Mouse (Mus musculus): ENCODE measurements around the gene Anxa4. TPM values are rescaled to one million over a fixed set of nuclear protein-coding genes. Genes with fewer than 3 reads are reported as not detected.

Anxa4 gene
- polyA plus RNA-seq, 1 experiment from 2014 or later: 149 TPM

DNA sequence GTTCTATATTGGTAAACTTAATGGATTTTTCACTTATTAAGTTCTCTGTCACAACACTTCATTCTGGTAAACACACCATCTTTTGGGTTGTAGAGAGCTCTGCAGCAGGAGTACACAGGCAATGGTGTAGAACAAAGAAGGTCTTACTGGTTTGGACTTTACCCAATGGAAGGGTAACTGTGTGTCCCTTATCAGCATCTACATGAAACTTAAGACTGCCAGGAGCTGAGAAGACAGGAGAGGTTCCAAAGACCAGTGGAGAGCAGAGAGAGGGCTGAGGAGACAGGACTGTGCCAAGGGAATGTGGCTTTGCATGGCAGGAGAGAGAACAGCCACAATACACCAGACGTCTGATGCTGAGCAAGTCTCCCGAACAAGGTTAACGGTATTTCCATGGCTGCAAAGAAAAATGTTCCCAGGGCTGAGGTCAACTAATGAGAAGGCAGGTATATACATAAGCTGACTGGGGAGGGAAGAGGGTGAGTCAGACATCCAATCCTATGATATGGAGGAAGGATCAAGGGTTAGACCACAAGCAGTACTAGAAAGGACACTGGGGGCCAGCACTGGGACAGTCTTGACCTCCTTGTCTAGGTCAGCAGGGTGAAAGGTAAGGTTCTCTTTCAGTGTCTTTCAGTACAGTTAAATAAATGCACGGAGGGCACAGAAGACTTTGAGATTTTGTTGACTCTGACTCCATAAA lies 85.2 kb downstream of the Anxa4 start:
- no peak for ATAC-seq (ENCODE audit: low read depth)
- H3K4me1 ChIP-seq (replicated peaks; ENCODE audit: control insufficient read depth, insufficient read depth, low read length): no peaks in the 10 kb centered on the region
- no peaks in the 10 kb centered on the region for H3K27me3 ChIP-seq (ENCODE audit: control insufficient read depth, insufficient read depth, low read depth, low read length)
- no peak overlapping the region for H3K4me3 ChIP-seq (ENCODE audit: low read length)
- no peak overlapping the region for H3K27ac ChIP-seq (ENCODE audit: low read length)
- no peak overlapping the region for H3K9ac ChIP-seq (ENCODE audit: low read length)
- 0 out of 2 replicates have a peak, but pooled peaks cover 2% of the 10 kb centered on the region for H3K36me3 ChIP-seq (ENCODE audit: control insufficient read depth, insufficient read depth, low read length)
- no peak overlapping the region for H3K4me2 ChIP-seq (ENCODE audit: low read depth, low read length)
- no peaks in the 10 kb centered on the region for H3K9me3 ChIP-seq (ENCODE audit: control insufficient read depth, low read length)
- WGBS: 79% methylated on average over 4 of the region's 4 CpGs

DNA sequence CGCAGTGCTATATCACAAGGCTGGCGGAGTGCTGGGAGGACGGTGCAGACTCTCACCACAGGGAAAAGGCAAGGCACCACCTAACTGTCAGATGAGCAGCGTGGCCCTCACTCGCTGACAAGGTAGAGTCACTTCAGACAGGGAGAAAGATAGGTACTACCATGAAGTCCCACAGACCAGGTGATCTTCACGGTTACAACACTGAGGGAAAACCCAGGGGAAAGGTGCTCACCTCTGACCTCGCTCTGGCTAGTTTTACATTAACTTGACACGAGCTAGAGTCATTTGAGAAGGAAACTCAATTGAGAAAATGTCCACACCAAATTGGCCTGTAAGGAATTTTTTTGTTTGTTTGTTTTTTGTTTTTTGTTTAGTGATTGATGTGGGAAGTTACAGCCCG lies 90.8 kb downstream of the Anxa4 start:
- Histone ChIP-seq H3K36me3 (ENCODE audit: control insufficient read depth, insufficient read depth, low read length) (peaks cover 14% of the 10 kb centered on the region; the same call in 1 of the 2 replicates), H3K4me1 (replicated peaks; ENCODE audit: control insufficient read depth, insufficient read depth, low read length) (no peaks in the 10 kb centered on the region), H3K27ac (ENCODE audit: low read length) (no peak overlapping the region), H3K4me2 (ENCODE audit: low read depth, low read length) (no peak overlapping the region), H3K9me3 (ENCODE audit: control insufficient read depth, low read length) (no peaks in the 10 kb centered on the region), H3K27me3 (ENCODE audit: control insufficient read depth, insufficient read depth, low read depth, low read length) (no peaks in the 10 kb centered on the region), H3K9ac (ENCODE audit: low read length) (no peak overlapping the region), H3K4me3 (ENCODE audit: low read length) (no peak overlapping the region)
- WGBS: 85% methylated on average over 9 of the region's 9 CpGs
- no peak for ATAC-seq (ENCODE audit: low read depth)

DNA sequence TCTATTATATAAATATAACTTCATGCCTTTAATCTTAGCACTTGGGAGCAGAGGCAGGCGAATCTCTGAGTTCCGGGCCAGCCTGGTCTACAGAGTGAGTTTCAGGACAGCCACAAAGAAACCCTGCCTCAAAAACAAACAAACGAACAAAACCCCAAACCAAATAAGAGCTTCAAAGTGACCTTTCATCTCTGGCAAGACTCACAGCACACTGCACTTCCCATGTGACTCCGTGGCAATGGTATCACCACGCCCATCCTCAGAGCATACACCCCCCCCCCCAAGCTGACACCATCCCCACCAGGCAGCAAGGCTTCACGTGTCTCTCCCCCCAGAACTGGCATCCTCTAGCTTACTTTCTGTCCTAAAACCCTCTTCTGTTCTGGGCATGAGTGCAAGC lies 95.5 kb downstream of the Anxa4 start:
- H3K4me1 ChIP-seq (replicated peaks; ENCODE audit: control insufficient read depth, insufficient read depth, low read length): no peaks in the 10 kb centered on the region
- WGBS: 80% methylated on average over 6 of the region's 6 CpGs
- peaks cover 17% of the 10 kb centered on the region; the same call in 1 of the 2 replicates for H3K36me3 ChIP-seq (ENCODE audit: control insufficient read depth, insufficient read depth, low read length)

DNA sequence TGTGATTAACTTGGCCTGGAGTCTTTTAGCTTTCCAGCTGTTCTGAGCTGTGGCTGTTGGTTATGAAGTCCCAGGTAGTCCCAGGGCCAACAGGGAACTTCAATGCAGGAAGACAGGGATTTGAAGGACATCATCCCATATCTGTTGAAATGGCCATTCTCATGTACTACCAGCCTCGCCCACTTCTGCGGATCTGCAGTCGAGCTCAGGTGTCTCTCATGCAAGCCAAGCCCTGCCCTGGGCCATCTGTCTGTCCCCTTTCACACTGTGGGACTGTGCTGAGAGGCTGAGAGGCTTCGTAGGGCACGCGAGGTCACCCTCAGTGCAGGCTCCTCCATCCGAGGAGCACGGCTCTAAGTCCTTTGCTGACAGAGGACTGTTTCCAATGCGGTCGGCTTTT lies 97.2 kb downstream of the Anxa4 start:
- H3K9me3 ChIP-seq (ENCODE audit: control insufficient read depth, low read length): no peaks in the 10 kb centered on the region
- no peak overlapping the region for H3K27ac ChIP-seq (ENCODE audit: low read length)
- H3K27me3 ChIP-seq (ENCODE audit: control insufficient read depth, insufficient read depth, low read depth, low read length): no peaks in the 10 kb centered on the region
- H3K4me1 ChIP-seq (replicated peaks; ENCODE audit: control insufficient read depth, insufficient read depth, low read length): no peaks in the 10 kb centered on the region
- H3K36me3 ChIP-seq (ENCODE audit: control insufficient read depth, insufficient read depth, low read length): peaks cover 13% of the 10 kb centered on the region; the same call in 1 of the 2 replicates
- no peak overlapping the region for H3K9ac ChIP-seq (ENCODE audit: low read length)
- no peak for ATAC-seq (ENCODE audit: low read depth)
- H3K4me2 ChIP-seq (ENCODE audit: low read depth, low read length): no peak overlapping the region
- no peak overlapping the region for H3K4me3 ChIP-seq (ENCODE audit: low read length)
- WGBS: 85% methylated on average over 10 of the region's 10 CpGs

More for the DNA sequence above, 95.5 kb downstream of the Anxa4 start:
- no peaks in the 10 kb centered on the region for H3K9me3 ChIP-seq (ENCODE audit: control insufficient read depth, low read length)
- H3K9ac ChIP-seq (ENCODE audit: low read length): no peak overlapping the region
- H3K27ac ChIP-seq (ENCODE audit: low read length): no peak overlapping the region
- no peak overlapping the region for H3K4me3 ChIP-seq (ENCODE audit: low read length)
- no peak overlapping the region for H3K4me2 ChIP-seq (ENCODE audit: low read depth, low read length)
- no peak for ATAC-seq (ENCODE audit: low read depth)
- no peaks in the 10 kb centered on the region for H3K27me3 ChIP-seq (ENCODE audit: control insufficient read depth, insufficient read depth, low read depth, low read length)

DNA sequence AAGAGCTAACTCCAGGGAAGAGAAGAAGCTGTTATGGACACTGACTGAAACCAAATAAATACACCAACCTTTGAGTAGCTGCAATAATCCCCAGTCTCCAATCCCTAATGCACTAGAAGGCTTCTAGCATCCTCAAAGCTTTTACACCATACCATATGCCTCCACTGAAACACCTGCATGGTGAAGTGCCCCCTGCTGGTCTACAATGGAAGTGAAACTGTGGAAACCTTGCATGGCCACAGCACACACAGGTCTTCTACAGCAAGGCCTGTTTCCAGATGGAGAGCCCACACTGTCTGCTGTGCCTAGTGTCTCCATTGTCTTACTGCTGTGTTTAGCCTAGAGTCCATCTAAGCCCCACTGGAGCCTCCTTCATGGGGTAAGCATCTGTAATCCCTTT lies 98.9 kb downstream of the Anxa4 start:
- ATAC-seq (ENCODE audit: low read depth): no peak
- H3K36me3 ChIP-seq (ENCODE audit: control insufficient read depth, insufficient read depth, low read length): peaks cover 6% of the 10 kb centered on the region; the same call in 1 of the 2 replicates

DNA sequence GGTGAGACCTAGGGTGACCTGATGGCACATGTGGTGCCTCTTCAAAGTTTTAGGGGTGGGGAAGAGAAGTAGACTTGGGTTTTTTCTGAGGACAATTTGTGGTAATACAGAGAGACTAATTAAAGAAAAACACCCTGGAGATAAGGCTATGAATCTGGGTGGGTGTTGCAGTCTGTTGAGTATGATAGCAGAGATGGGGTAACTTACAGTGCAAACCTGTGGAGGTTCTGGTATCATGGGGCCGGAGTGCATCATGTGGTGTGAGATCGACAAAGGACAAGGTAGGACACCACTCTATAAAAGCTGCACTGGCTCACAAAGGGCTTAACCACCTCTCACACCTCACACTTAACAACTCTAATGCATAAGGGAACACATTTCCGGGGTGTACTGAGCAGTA lies 103.7 kb downstream of the Anxa4 start:
- 84% methylated on average over 3 of the region's 3 CpGs for WGBS
- ATAC-seq (ENCODE audit: low read depth): no peak
- Histone ChIP-seq H3K27ac (ENCODE audit: low read length) (no peak overlapping the region), H3K4me3 (ENCODE audit: low read length) (no peak overlapping the region), H3K4me1 (replicated peaks; ENCODE audit: control insufficient read depth, insufficient read depth, low read length) (no peaks in the 10 kb centered on the region), H3K27me3 (ENCODE audit: control insufficient read depth, insufficient read depth, low read depth, low read length) (no peaks in the 10 kb centered on the region), H3K4me2 (ENCODE audit: low read depth, low read length) (no peak overlapping the region), H3K9ac (ENCODE audit: low read length) (no peak overlapping the region), H3K9me3 (ENCODE audit: control insufficient read depth, low read length) (no peaks in the 10 kb centered on the region), H3K36me3 (ENCODE audit: control insufficient read depth, insufficient read depth, low read length) (no peaks in the 10 kb centered on the region; the same call in 1 of the 2 replicates)

More for the DNA sequence above, 98.9 kb downstream of the Anxa4 start:
- no peaks in the 10 kb centered on the region for H3K27me3 ChIP-seq (ENCODE audit: control insufficient read depth, insufficient read depth, low read depth, low read length)
- H3K9me3 ChIP-seq (ENCODE audit: control insufficient read depth, low read length): no peaks in the 10 kb centered on the region
- H3K4me2 ChIP-seq (ENCODE audit: low read depth, low read length): no peak overlapping the region
- H3K4me1 ChIP-seq (replicated peaks; ENCODE audit: control insufficient read depth, insufficient read depth, low read length): no peaks in the 10 kb centered on the region
- H3K9ac ChIP-seq (ENCODE audit: low read length): no peak overlapping the region
- no peak overlapping the region for H3K4me3 ChIP-seq (ENCODE audit: low read length)
- H3K27ac ChIP-seq (ENCODE audit: low read length): no peak overlapping the region

DNA sequence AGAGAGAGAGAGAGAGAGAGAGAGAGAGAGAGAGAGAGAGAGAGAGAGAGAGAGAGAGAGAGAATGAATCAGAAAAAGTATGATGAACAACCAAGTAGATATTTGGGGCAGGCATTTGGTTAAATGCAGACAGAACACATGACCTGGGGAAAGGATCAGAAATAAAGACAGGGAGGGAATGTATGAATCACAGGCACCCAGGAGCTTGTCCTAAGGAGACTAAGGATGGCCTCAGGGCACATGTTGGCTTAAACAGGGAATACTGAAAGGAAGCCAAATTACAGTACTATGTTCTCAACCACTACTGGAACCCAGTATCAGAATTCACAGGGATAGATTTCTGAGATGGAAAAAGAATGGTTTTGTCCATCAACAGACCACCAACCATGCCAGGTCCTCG lies 106.4 kb downstream of the Anxa4 start:
- Histone ChIP-seq H3K27me3 (ENCODE audit: control insufficient read depth, insufficient read depth, low read depth, low read length) (no peaks in the 10 kb centered on the region), H3K27ac (ENCODE audit: low read length) (no peak overlapping the region), H3K4me1 (replicated peaks; ENCODE audit: control insufficient read depth, insufficient read depth, low read length) (peaks cover 3% of the 10 kb centered on the region; the same call in 1 of the 2 replicates), H3K9me3 (ENCODE audit: control insufficient read depth, low read length) (no peaks in the 10 kb centered on the region), H3K4me2 (ENCODE audit: low read depth, low read length) (no peak overlapping the region), H3K36me3 (ENCODE audit: control insufficient read depth, insufficient read depth, low read length) (peaks cover 4% of the 10 kb centered on the region), H3K4me3 (ENCODE audit: low read length) (no peak overlapping the region), H3K9ac (ENCODE audit: low read length) (no peak overlapping the region)
- WGBS: 59% methylated on average over 1 of the region's 1 CpGs
- ATAC-seq (ENCODE audit: low read depth): no peak

Other genes with a start within 250 kb of the Anxa4 start
- gene Asprv1, start 165.4 kb downstream of the Anxa4 start, polyA plus RNA-seq (2015; fragmentation: Nextera tagmentation; extraction: Ambion mirVana): 1.0 and 5.3 TPM in 2 replicates
- 15.2 and 15.5 TPM in 2 replicates for gene Mxd1, start 124.4 kb downstream of the Anxa4 start, polyA plus RNA-seq (2015; fragmentation: Nextera tagmentation; extraction: Ambion mirVana)
- 102 and 107 TPM in 2 replicates for gene Snrnp27, start 109.1 kb downstream of the Anxa4 start, polyA plus RNA-seq (2015; fragmentation: Nextera tagmentation; extraction: Ambion mirVana)
- gene Gmcl1, start 60.2 kb downstream of the Anxa4 start, polyA plus RNA-seq (2015; fragmentation: Nextera tagmentation; extraction: Ambion mirVana): 22.9 and 23.1 TPM in 2 replicates
- 11.6 and 12.4 TPM in 2 replicates for gene Aak1, start 55.9 kb upstream of the Anxa4 start, polyA plus RNA-seq (2015; fragmentation: Nextera tagmentation; extraction: Ambion mirVana)
- 81.0 and 92.1 TPM in 2 replicates for gene Nfu1, start 215.7 kb upstream of the Anxa4 start, polyA plus RNA-seq (2015; fragmentation: Nextera tagmentation; extraction: Ambion mirVana)
- gene Gfpt1, start 249.3 kb upstream of the Anxa4 start, polyA plus RNA-seq (2015; fragmentation: Nextera tagmentation; extraction: Ambion mirVana): 24.1 and 24.5 TPM in 2 replicates

All from lung, embryonic 16.5 days (tissue).